Mouse (Mus musculus) stomach, embryonic 15.5 days (tissue): ENCODE results near the gene Spata13. TPM values are rescaled to one million over a fixed set of nuclear protein-coding genes. Genes with fewer than 3 reads are reported as not detected.

Source experiments
- ATAC-seq: fragments of 200-750 bp; cut with Nextera tagmentation; 2 replicates; pipeline ENCODE4 v1.8.0; 2017; ENCODE audit warnings: low read depth, moderate number of reproducible peaks, moderate TSS enrichment; ENCODE audit not compliant: insufficient read depth, low FRiP score
- H3K27ac ChIP-seq: fragments of 300-500 bp; sonication (generic); 2 replicates; pipeline ENCODE4 v1.5.1; 2015; ENCODE audit warnings: mild to moderate bottlenecking, inconsistent platforms
- H3K27me3 ChIP-seq: fragments of 300-500 bp; sonication (generic); replicated peaks from 2 replicates; pipeline ENCODE4 v1.6.1; 2015; ENCODE audit warnings: inconsistent platforms
- H3K36me3 ChIP-seq: fragments of 300-500 bp; sonication (generic); 2 replicates; pipeline ENCODE4 v1.6.1; 2015; ENCODE audit warnings: inconsistent platforms
- H3K4me1 ChIP-seq: fragments of 300-500 bp; sonication (generic); 2 replicates; pipeline ENCODE4 v1.6.1; 2015; ENCODE audit warnings: inconsistent platforms
- H3K4me2 ChIP-seq: fragments of 300-500 bp; sonication (generic); 2 replicates; pipeline ENCODE4 v1.6.1; 2015; ENCODE audit warnings: mild to moderate bottlenecking, inconsistent platforms
- H3K4me3 ChIP-seq: fragments of 300-500 bp; sonication (generic); replicated peaks from 2 replicates; pipeline ENCODE4 v1.5.1; 2015; ENCODE audit warnings: inconsistent platforms
- H3K9ac ChIP-seq: fragments of 300-500 bp; sonication (generic); 2 replicates; pipeline ENCODE4 v1.6.1; 2015; ENCODE audit warnings: inconsistent platforms
- H3K9me3 ChIP-seq: fragments of 300-500 bp; sonication (generic); 2 replicates; pipeline ENCODE4 v1.6.1; 2016; ENCODE audit warnings: inconsistent platforms
- WGBS: fragments of 180-500 bp; shearing (Covaris S2); methylation state at CpG from one replicate; pipeline ENCODE4 v1.1.7; 2015; 5-methylcytosine and 5-hydroxymethylcytosine counted together
- polyA plus RNA-seq: library from polyadenylated mRNA; unstranded; fragments of >200 nt; fragmentation: Nextera tagmentation; extraction: Ambion mirVana; gene quantifications from 2 replicates; pipeline ENCODE4 v1.2.1, GENCODE M21; 2015

The Spata13 gene
- polyA plus RNA-seq, 1 experiment from 2014 or later: 21.5 TPM

DNA sequence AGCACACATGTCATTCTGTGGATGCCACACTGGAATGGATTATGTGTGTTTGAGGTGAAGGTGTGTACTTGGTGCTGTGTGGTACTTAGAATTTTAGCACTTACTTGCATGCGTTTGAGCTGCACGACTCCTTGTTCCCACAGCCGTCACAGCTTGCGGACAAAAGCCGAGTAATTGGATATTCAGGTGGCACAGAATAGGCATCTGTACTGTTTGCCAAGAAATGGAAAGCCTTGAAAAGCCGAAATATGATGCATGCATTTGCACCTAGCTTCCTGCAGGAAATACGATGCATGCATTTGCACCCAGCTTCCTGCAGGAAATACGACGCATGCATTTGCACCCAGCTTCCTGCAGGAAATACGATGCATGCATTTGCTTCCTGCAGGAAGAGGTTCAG, 50.2 kb downstream of the Spata13 start:
- H3K4me2 ChIP-seq: no peak overlapping the region
- H3K9ac ChIP-seq: no peak overlapping the region
- H3K27ac ChIP-seq: no peak overlapping the region
- H3K4me3 ChIP-seq: no peak overlapping the region
- 74% methylated on average over 10 of the region's 10 CpGs for WGBS
- no peaks in the 10 kb centered on the region for H3K4me1 ChIP-seq
- H3K9me3 ChIP-seq: no peaks in the 10 kb centered on the region
- H3K27me3 ChIP-seq: no peaks in the 10 kb centered on the region
- no peaks in the 10 kb centered on the region for H3K36me3 ChIP-seq
- no peak for ATAC-seq

- H3K36me3 ChIP-seq: no peaks in the 10 kb centered on the region; the same call in 1 of the 2 replicates
- WGBS: 85% methylated on average over 11 of the region's 11 CpGs
- no peak for ATAC-seq
Observed at GRCm38 (mm10) chr14:60686733-60687132, 52.9 kb downstream of the Spata13 start.

DNA sequence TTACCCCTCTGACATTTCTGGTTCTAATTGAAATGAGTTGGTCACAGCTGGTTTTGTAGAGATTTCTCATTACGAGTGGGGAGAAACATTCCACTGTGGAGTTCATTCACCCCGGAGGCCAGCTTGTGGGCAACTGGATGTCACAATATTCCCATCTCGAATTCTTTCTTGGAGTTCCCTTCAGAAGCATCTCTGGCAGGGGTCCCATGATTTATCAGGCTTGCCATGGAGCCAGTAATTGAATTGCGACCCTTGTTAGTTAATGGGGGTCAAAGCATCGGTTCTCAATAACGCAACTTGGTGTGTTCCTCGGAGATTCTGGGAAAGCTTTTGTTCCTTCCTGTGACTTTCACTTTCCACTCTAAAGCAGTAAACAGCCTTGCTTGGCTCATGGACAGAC, 53.4 kb downstream of the Spata13 start:
- Histone ChIP-seq H3K4me3 (no peak overlapping the region), H3K27ac (no peak overlapping the region), H3K9me3 (no peaks in the 10 kb centered on the region), H3K4me2 (no peak overlapping the region), H3K27me3 (no peaks in the 10 kb centered on the region), H3K9ac (no peak overlapping the region), H3K36me3 (no peaks in the 10 kb centered on the region; the same call in 1 of the 2 replicates), H3K4me1 (no peaks in the 10 kb centered on the region)
- no peak for ATAC-seq
- WGBS: 44% methylated on average over 7 of the region's 7 CpGs

More at GRCm38 (mm10) chr14:60686733-60687132, 52.9 kb downstream of the Spata13 start:
- H3K9ac ChIP-seq: no peak overlapping the region
- H3K27me3 ChIP-seq: no peaks in the 10 kb centered on the region
- no peaks in the 10 kb centered on the region for H3K4me1 ChIP-seq
- no peak overlapping the region for H3K4me3 ChIP-seq
- H3K27ac ChIP-seq: no peak overlapping the region
- H3K9me3 ChIP-seq: no peaks in the 10 kb centered on the region
- H3K4me2 ChIP-seq: no peak overlapping the region

GRCm38 (mm10) chr14:60688509-60689205, 54.9 kb downstream of the Spata13 start:
- Histone ChIP-seq H3K4me3 (no peak overlapping the region), H3K27ac (no peak overlapping the region), H3K9me3 (no peaks in the 10 kb centered on the region), H3K27me3 (no peaks in the 10 kb centered on the region), H3K4me2 (no peak overlapping the region), H3K4me1 (peaks cover 9% of the 10 kb centered on the region; the same call in 1 of the 2 replicates), H3K9ac (no peak overlapping the region), H3K36me3 (no peaks in the 10 kb centered on the region; the same call in 1 of the 2 replicates)
- no peak; the same call in 1 of the 2 replicates for ATAC-seq
- WGBS: 40% methylated on average over 7 of the region's 7 CpGs

DNA sequence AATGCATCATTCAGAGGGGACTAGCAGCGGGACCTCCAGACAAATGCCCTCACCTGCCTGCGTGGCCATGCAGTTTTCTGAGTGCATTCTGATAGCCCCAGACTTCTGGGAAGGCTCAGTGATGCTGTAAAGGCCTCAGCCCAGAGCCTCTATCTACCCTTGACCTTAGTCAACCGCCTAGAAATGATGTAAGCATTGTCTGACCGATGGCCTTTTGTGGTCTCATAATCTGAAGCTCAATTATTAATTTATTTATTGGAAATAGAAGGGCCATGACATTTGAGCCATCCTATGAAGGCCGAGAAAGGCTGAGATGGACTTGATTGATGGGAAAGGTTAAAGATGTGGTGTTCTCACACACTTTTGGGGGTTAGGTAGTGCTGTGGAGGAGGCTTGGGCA, 56.0 kb downstream of the Spata13 start:
- no peaks in the 10 kb centered on the region; the same call in 1 of the 2 replicates for H3K36me3 ChIP-seq
- no peaks in the 10 kb centered on the region for H3K27me3 ChIP-seq
- no peak overlapping the region for H3K27ac ChIP-seq
- H3K4me1 ChIP-seq: peaks cover 9% of the 10 kb centered on the region; the same call in 1 of the 2 replicates
- ATAC-seq: no peak
- H3K9me3 ChIP-seq: no peaks in the 10 kb centered on the region
- no peak overlapping the region for H3K4me3 ChIP-seq
- no peak overlapping the region for H3K4me2 ChIP-seq
- H3K9ac ChIP-seq: no peak overlapping the region
- 80% methylated on average over 5 of the region's 5 CpGs for WGBS

DNA sequence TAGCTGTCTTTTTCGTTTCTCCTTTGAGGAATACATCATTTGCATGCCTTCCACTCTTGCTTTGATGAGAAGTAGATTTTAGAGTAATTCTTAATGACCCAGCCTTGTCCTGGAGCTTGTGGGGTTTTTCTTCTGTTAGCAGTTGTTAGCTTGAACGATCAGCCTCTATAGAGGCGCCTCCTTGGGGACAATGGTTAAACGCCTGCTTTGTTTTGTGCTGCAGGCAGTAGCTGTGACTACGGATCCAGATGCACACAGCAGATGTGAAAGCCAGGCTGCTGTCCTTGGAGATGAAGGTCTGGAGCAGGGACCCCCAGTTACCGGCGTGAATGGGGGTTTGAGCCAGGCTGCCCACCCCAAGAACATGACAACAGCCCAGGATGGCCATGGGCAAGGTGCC, 56.8 kb downstream of the Spata13 start:
- no peak for ATAC-seq
- 92% methylated on average over 7 of the region's 7 CpGs for WGBS
- no peak overlapping the region for H3K27ac ChIP-seq
- no peaks in the 10 kb centered on the region for H3K9me3 ChIP-seq
- H3K27me3 ChIP-seq: no peaks in the 10 kb centered on the region
- no peak overlapping the region for H3K4me3 ChIP-seq
- peaks cover 9% of the 10 kb centered on the region; the same call in 1 of the 2 replicates for H3K4me1 ChIP-seq
- H3K9ac ChIP-seq: no peak overlapping the region
- H3K36me3 ChIP-seq: no peaks in the 10 kb centered on the region; the same call in 1 of the 2 replicates
- H3K4me2 ChIP-seq: no peak overlapping the region

DNA sequence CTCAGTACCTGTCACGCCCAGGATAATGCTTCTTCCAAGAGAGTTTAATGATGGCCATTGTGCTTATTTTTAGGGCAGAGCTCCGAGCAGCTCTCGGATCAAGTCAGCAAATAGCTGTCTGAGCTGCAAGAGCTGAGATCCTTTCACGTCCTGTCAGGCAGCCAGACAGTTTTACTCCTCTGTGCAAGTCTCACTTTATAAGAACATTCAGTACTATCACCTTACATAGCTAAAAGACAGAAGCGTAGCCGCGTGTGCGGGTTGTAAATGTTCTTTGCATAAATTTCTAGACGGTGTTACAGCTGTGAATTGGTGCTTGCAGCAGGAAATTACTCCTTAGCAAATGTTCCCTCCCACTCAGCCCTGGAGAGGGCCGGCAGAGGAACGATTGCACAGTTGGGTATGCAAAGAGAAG, 59.3 kb downstream of the Spata13 start:
- H3K27ac ChIP-seq: peak overlapping the region; percentile 19; the same call in 1 of the 2 replicates
- no peaks in the 10 kb centered on the region; the same call in 1 of the 2 replicates for H3K36me3 ChIP-seq
- H3K4me2 ChIP-seq: no peak overlapping the region
- 48% methylated on average over 11 of the region's 11 CpGs for WGBS
- no peak for ATAC-seq
- no peaks in the 10 kb centered on the region for H3K9me3 ChIP-seq
- peaks cover 9% of the 10 kb centered on the region; the same call in 1 of the 2 replicates for H3K4me1 ChIP-seq
- no peak overlapping the region for H3K4me3 ChIP-seq
- H3K9ac ChIP-seq: no peak overlapping the region
- no peaks in the 10 kb centered on the region for H3K27me3 ChIP-seq

GRCm38 (mm10) chr14:60693666-60694065, 59.9 kb downstream of the Spata13 start:
- 0 out of 2 replicates have a peak overlapping the region, but pooled peaks have one; percentile 19 for H3K27ac ChIP-seq
- no peaks in the 10 kb centered on the region for H3K9me3 ChIP-seq
- H3K9ac ChIP-seq: no peak overlapping the region
- H3K4me3 ChIP-seq: no peak overlapping the region
- ATAC-seq: no peak
- no peaks in the 10 kb centered on the region; the same call in 1 of the 2 replicates for H3K36me3 ChIP-seq
- H3K4me1 ChIP-seq: peaks cover 9% of the 10 kb centered on the region; the same call in 1 of the 2 replicates
- H3K4me2 ChIP-seq: no peak overlapping the region
- H3K27me3 ChIP-seq: no peaks in the 10 kb centered on the region
- WGBS: 66% methylated on average over 5 of the region's 5 CpGs

- ATAC-seq: no peak
- Histone ChIP-seq H3K9ac (no peak overlapping the region), H3K9me3 (no peaks in the 10 kb centered on the region), H3K27me3 (no peaks in the 10 kb centered on the region), H3K4me2 (no peak overlapping the region), H3K4me3 (no peak overlapping the region), H3K4me1 (peaks cover 9% of the 10 kb centered on the region; the same call in 1 of the 2 replicates), H3K27ac (no peak overlapping the region), H3K36me3 (no peaks in the 10 kb centered on the region; the same call in 1 of the 2 replicates)
- WGBS: 67% methylated on average over 14 of the region's 14 CpGs
Observed at GRCm38 (mm10) chr14:60694215-60694997, 60.6 kb downstream of the Spata13 start.

- Histone ChIP-seq H3K4me1 (peaks cover 9% of the 10 kb centered on the region), H3K36me3 (no peaks in the 10 kb centered on the region), H3K9me3 (no peaks in the 10 kb centered on the region), H3K4me3 (no peak overlapping the region), H3K9ac (no peak overlapping the region), H3K4me2 (no peak overlapping the region), H3K27ac (no peak overlapping the region), H3K27me3 (no peaks in the 10 kb centered on the region)
- WGBS: 85% methylated on average over 7 of the region's 8 CpGs
- 0 out of 2 replicates have a peak, but pooled peaks have one; percentile 9 for ATAC-seq
Observed at GRCm38 (mm10) chr14:60697351-60697750, 63.5 kb downstream of the Spata13 start.

DNA sequence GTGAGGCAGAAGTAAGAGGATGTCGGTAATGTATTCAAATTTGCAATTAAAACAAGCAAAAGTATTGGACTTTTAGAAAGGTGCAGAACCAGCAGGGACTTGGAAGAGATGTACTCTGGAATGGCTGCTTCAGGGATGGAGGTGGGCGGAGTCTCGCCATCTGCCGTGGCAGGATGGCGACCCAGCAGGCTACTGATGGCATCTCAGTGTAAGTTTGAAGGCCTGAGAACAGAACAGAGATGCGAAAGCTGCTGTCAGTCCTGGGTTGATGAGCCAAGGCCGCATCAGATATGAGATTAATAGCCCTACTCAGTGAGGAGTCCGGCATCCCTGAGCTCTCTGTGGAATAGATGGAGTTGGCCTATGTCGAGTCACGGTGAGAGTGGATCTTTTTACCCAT, 65.2 kb downstream of the Spata13 start:
- peaks cover 7% of the 10 kb centered on the region for H3K4me1 ChIP-seq
- H3K4me2 ChIP-seq: no peak overlapping the region
- no peaks in the 10 kb centered on the region for H3K36me3 ChIP-seq
- no peak for ATAC-seq
- no peak overlapping the region for H3K9ac ChIP-seq
- H3K9me3 ChIP-seq: no peaks in the 10 kb centered on the region
- H3K27ac ChIP-seq: no peak overlapping the region
- no peak overlapping the region for H3K4me3 ChIP-seq
- WGBS: 77% methylated on average over 10 of the region's 10 CpGs
- H3K27me3 ChIP-seq: no peaks in the 10 kb centered on the region
